Comparison of ENCODE assay signal across 7 mouse cellular contexts in genomic region chr6:88044577-88045405, GRCm38 (mm10). TPM values are rescaled to one million over a fixed set of nuclear protein-coding genes. Genes with fewer than 3 reads are reported as not detected.
DNase-seq lines count a peak whose midpoint lies in the region; ATAC-seq lines count a peak whose summit lies in the region.

Rab7 (minus strand) TSS chr6:88045270.

- peak within 1 kb of the TSS; percentile 99 for H3K4me2 ChIP-seq in embryonic facial prominence, embryonic 12.5 days (replicated peaks)
- H3K4me2 ChIP-seq in limb, embryonic 11.5 days (ENCODE audit: low read depth, severe bottlenecking): peak within 1 kb of the TSS; percentile 90
- H3K4me2 ChIP-seq in midbrain, embryonic 14.5 days (ENCODE audit: low read length): peak within 1 kb of the TSS; percentile 95

- peak; percentile 93 for ATAC-seq in embryonic facial prominence, embryonic 12.5 days (ENCODE audit: insufficient number of reproducible peaks, insufficient read depth, low FRiP score, low TSS enrichment)
- ATAC-seq in limb, embryonic 11.5 days (ENCODE audit: insufficient number of reproducible peaks, low FRiP score, low TSS enrichment, low read depth): peak; percentile 96
- peak; percentile 99 for ATAC-seq in midbrain, embryonic 14.5 days (ENCODE audit: low FRiP score, low TSS enrichment)

- DNase-seq in adrenal gland, postnatal 25 days: peak; percentile 96
- DNase-seq in heart, adult 11 months: peak; percentile 100
- peak; percentile 94 for DNase-seq in kidney, adult 18-20 months
- peak; percentile 97 for DNase-seq in limb, embryonic 11.5 days (ENCODE audit: low spot score)
- DNase-seq in midbrain, embryonic 14.5 days: peak; percentile 98
- peak; percentile 91 to 94 for DNase-seq in spleen, adult 18-20 months

- WGBS in embryonic facial prominence, embryonic 12.5 days: 1% methylated on average over 70 of the region's 82 CpGs
- WGBS in limb, embryonic 11.5 days: 1% methylated on average over 73 of the region's 82 CpGs
- WGBS in midbrain, embryonic 14.5 days: under 1% methylated on average over 77 of the region's 82 CpGs

- peak within 1 kb of the TSS; percentile 93 for H3K9ac ChIP-seq in embryonic facial prominence, embryonic 12.5 days
- H3K9ac ChIP-seq in limb, embryonic 11.5 days (ENCODE audit: low read length): peak within 1 kb of the TSS; percentile 96
- peak within 1 kb of the TSS; percentile 91 for H3K9ac ChIP-seq in midbrain, embryonic 14.5 days (replicated peaks; ENCODE audit: low read length)

- H3K9me3 ChIP-seq in embryonic facial prominence, embryonic 12.5 days: no peaks in the 10 kb centered on the region
- H3K9me3 ChIP-seq in limb, embryonic 11.5 days (ENCODE audit: control insufficient read depth, low read length): no peaks in the 10 kb centered on the region
- no peaks in the 10 kb centered on the region for H3K9me3 ChIP-seq in midbrain, embryonic 14.5 days (ENCODE audit: control insufficient read depth, low read length)

- no peaks in the 10 kb centered on the region for H3K36me3 ChIP-seq in embryonic facial prominence, embryonic 12.5 days
- H3K36me3 ChIP-seq in limb, embryonic 11.5 days (ENCODE audit: control insufficient read depth, insufficient read depth, low read length): no peaks in the 10 kb centered on the region
- no peaks in the 10 kb centered on the region for H3K36me3 ChIP-seq in midbrain, embryonic 14.5 days (ENCODE audit: control insufficient read depth, insufficient read depth, low read length)

- H3K27me3 ChIP-seq in embryonic facial prominence, embryonic 12.5 days: no peaks in the 10 kb centered on the region
- no peaks in the 10 kb centered on the region for H3K27me3 ChIP-seq in limb, embryonic 11.5 days (ENCODE audit: control insufficient read depth, insufficient read depth, low read length)
- H3K27me3 ChIP-seq in midbrain, embryonic 14.5 days (ENCODE audit: control insufficient read depth, insufficient read depth, low read length): no peaks in the 10 kb centered on the region

- H3K4me3 ChIP-seq in embryonic facial prominence, embryonic 12.5 days: peak within 1 kb of the TSS; percentile 97
- peak within 1 kb of the TSS; percentile 92 for H3K4me3 ChIP-seq in limb, embryonic 11.5 days (ENCODE audit: low read depth, low read length)
- peak within 1 kb of the TSS; percentile 93 for H3K4me3 ChIP-seq in midbrain, embryonic 14.5 days (replicated peaks; ENCODE audit: low read depth, low read length)

- H3K27ac ChIP-seq in embryonic facial prominence, embryonic 12.5 days: peak within 1 kb of the TSS; percentile 83
- H3K27ac ChIP-seq in limb, embryonic 11.5 days (replicated peaks; ENCODE audit: low read depth, low read length): peak within 1 kb of the TSS; percentile 73; the same call in 1 of the 2 replicates
- H3K27ac ChIP-seq in midbrain, embryonic 14.5 days (replicated peaks; ENCODE audit: low read depth, low read length): peak within 1 kb of the TSS; percentile 88

- H3K4me1 ChIP-seq in embryonic facial prominence, embryonic 12.5 days: peaks cover 19% of the 10 kb centered on the region
- H3K4me1 ChIP-seq in limb, embryonic 11.5 days (ENCODE audit: control insufficient read depth, insufficient read depth, low read length): peaks cover 11% of the 10 kb centered on the region
- H3K4me1 ChIP-seq in midbrain, embryonic 14.5 days (ENCODE audit: control insufficient read depth, insufficient read depth, low read length): peaks cover 20% of the 10 kb centered on the region

RNA-seq across cellular contexts. Expression of gene Rab7, which starts in this region (rescaled TPM):
- total RNA-seq in adrenal gland, postnatal 25 days (2021): 313 and 326 TPM in 2 replicates
- polyA plus RNA-seq in embryonic facial prominence, embryonic 12.5 days (2016; fragmentation: Nextera tagmentation; extraction: Ambion mirVana): 169 and 175 TPM in 2 replicates
- 208 and 216 TPM in 2 replicates for polyA plus RNA-seq in limb, embryonic 11.5 days (2014; fragmentation: Nextera tagmentation; extraction: Ambion mirVana)
- 328 and 378 TPM in 2 replicates for polyA plus RNA-seq in midbrain, embryonic 14.5 days (2014; fragmentation: Nextera tagmentation; extraction: Ambion mirVana)

Comparison
In these comparisons a context has a peak if more than half of its experiments do, and no peak if none do; other contexts are left out.
1. Peak in every context shown above with its lines: DNase-seq, ATAC-seq, H3K4me3 ChIP-seq and H3K27ac ChIP-seq.